Comparison of ENCODE assay signal across 8 mouse cellular contexts in the genomic region with DNA sequence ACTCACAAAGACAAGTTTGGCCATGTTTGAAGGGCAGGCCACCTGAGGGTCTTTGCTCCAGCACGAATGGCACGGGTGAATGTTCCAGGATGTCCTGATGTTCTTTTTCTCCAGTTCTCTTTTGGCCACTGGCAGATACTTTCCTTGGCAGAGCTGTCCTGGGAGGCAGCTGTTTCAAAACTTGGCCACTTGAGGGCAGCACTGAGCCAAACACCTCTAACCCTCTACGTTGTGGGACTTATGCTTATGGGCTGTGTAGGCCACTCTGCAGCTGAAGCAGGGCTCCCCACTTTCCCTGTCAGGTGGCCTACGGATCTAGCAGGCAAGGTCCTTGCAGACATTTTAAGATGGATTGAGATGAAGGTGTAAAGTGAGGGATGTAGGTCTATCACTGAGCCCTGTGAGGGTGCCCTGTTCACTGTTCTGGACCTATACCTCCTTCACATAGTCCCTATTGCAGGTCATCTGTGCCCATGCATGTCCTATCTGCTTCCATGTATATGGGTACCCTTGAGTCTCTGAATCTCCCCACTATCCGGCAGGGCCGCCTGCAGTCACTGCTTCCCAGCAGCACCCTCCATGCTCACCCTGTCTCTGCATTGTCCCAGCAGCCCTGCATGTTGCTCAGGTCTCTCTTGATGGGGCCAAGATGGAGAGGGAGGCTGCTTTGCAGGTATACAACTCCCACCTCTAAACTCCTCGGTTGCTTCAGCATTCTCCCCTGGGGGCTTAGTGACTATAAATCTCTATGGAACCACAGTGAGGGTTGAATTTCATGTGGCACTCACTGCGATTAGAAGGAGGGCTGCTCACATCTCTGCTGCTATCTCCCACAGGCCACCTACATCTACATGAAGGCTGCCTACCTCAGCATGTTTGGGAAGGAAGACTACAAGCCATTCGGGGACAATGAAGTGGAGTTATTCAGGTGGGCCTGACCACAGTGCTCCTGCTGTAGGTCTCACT. TPM values are rescaled to one million over a fixed set of nuclear protein-coding genes. Genes with fewer than 3 reads are reported as not detected.
DNase-seq lines count a peak whose midpoint lies in the region; ATAC-seq and TF ChIP-seq lines count a peak whose summit lies in the region.

No protein-coding gene starts in this region.

- H3K4me3 ChIP-seq in forebrain, embryonic 13.5 days, result no peak overlapping the region
- H3K4me3 ChIP-seq in lung, embryonic 14.5 days (ENCODE audit: low read depth, low read length), result no peak overlapping the region
- no peak overlapping the region for H3K4me3 ChIP-seq in neural tube, embryonic 15.5 days (replicated peaks)

- no peak overlapping the region for H3K9ac ChIP-seq in forebrain, embryonic 13.5 days
- H3K9ac ChIP-seq in lung, embryonic 14.5 days, result no peak overlapping the region
- H3K9ac ChIP-seq in neural tube, embryonic 15.5 days (replicated peaks), result no peak overlapping the region

- H3K4me2 ChIP-seq in forebrain, embryonic 13.5 days, result no peak overlapping the region
- no peak overlapping the region for H3K4me2 ChIP-seq in lung, embryonic 14.5 days
- H3K4me2 ChIP-seq in neural tube, embryonic 15.5 days, result no peak overlapping the region

- H3K4me1 ChIP-seq in forebrain, embryonic 13.5 days, result no peaks in the 10 kb centered on the region
- no peaks in the 10 kb centered on the region for H3K4me1 ChIP-seq in lung, embryonic 14.5 days (ENCODE audit: insufficient read depth)
- H3K4me1 ChIP-seq in neural tube, embryonic 15.5 days, result no peaks in the 10 kb centered on the region

- no peaks in the 10 kb centered on the region for H3K9me3 ChIP-seq in forebrain, embryonic 13.5 days (replicated peaks)
- H3K9me3 ChIP-seq in lung, embryonic 14.5 days (ENCODE audit: low read depth, low read length), result no peaks in the 10 kb centered on the region
- H3K9me3 ChIP-seq in neural tube, embryonic 15.5 days (replicated peaks), result no peaks in the 10 kb centered on the region

- H3K27me3 ChIP-seq in forebrain, embryonic 13.5 days, result no peaks in the 10 kb centered on the region
- H3K27me3 ChIP-seq in lung, embryonic 14.5 days (ENCODE audit: insufficient read depth, low read length), result no peaks in the 10 kb centered on the region
- no peaks in the 10 kb centered on the region for H3K27me3 ChIP-seq in neural tube, embryonic 15.5 days (replicated peaks)

- no peak overlapping the region for H3K27ac ChIP-seq in forebrain, embryonic 13.5 days
- H3K27ac ChIP-seq in lung, embryonic 14.5 days (ENCODE audit: low read depth), result no peak overlapping the region
- no peak overlapping the region for H3K27ac ChIP-seq in neural tube, embryonic 15.5 days (replicated peaks)

- H3K36me3 ChIP-seq in forebrain, embryonic 13.5 days (ENCODE audit: poor library complexity, severe bottlenecking), result no peaks in the 10 kb centered on the region
- H3K36me3 ChIP-seq in lung, embryonic 14.5 days (ENCODE audit: insufficient read depth), result 0 out of 2 replicates have a peak, but pooled peaks cover 4% of the 10 kb centered on the region
- no peaks in the 10 kb centered on the region for H3K36me3 ChIP-seq in neural tube, embryonic 15.5 days

- WGBS in forebrain, embryonic 13.5 days, result 55% methylated on average over 9 of the region's 9 CpGs
- WGBS in lung, embryonic 14.5 days, result 55% methylated on average over 9 of the region's 9 CpGs
- WGBS in neural tube, embryonic 15.5 days, result 49% methylated on average over 9 of the region's 9 CpGs

- DNase-seq in MN1 (ENCODE audit: low spot score), result peak; percentile 39
- peak; percentile 84 for DNase-seq in heart, postnatal 4 days
- peak; percentile 66 for DNase-seq in layer of hippocampus, adult 11-12 months (ENCODE audit: low spot score)
- DNase-seq in lung, embryonic 14.5 days, result peak; percentile 85
- peak; percentile 50 to 54 for DNase-seq in thymus, postnatal 36 days

- peak; percentile 91 for TF ChIP-seq CTCF in lung, embryonic 14.5 days (IDR thresholded peaks at IDR 0.05; ENCODE audit: low read depth)

- ATAC-seq in cerebellum, adult (ENCODE audit: insufficient number of reproducible peaks, low FRiP score, low TSS enrichment), result 0 out of 2 replicates have a peak, but pooled peaks have one; percentile 14
- ATAC-seq in forebrain, embryonic 13.5 days, result peak; percentile 75
- peak; percentile 76 for ATAC-seq in lung, embryonic 14.5 days (ENCODE audit: insufficient read depth)
- ATAC-seq in neural tube, embryonic 15.5 days (ENCODE audit: low FRiP score), result peak; percentile 35; the same call in 1 of the 2 replicates

RNA-seq across cellular contexts. Expression of a gene that starts 31.8 kb away (rescaled TPM):
- 0.86 and 1.0 TPM in 2 replicates for polyA plus RNA-seq in forebrain, embryonic 13.5 days (2015; fragmentation: Nextera tagmentation; extraction: Ambion mirVana)
- 1 to 10 TPM; 3.3 to 4.1 TPM for total RNA-seq in heart, postnatal 4 days (2021)
- polyA plus RNA-seq in lung, embryonic 14.5 days (2014; fragmentation: Nextera tagmentation; extraction: Ambion mirVana), result 5.5 and 5.9 TPM in 2 replicates
- polyA plus RNA-seq in neural tube, embryonic 15.5 days (2015; fragmentation: Nextera tagmentation; extraction: Ambion mirVana), result 4.9 and 6.2 TPM in 2 replicates

RNA-seq across cellular contexts. Expression of a gene that starts 46.3 kb away (rescaled TPM):
- polyA plus RNA-seq in forebrain, embryonic 13.5 days (2015; fragmentation: Nextera tagmentation; extraction: Ambion mirVana), result 46.5 and 49.2 TPM in 2 replicates
- 100 to 1,000 TPM; 106 to 107 TPM for total RNA-seq in heart, postnatal 4 days (2021)
- polyA plus RNA-seq in lung, embryonic 14.5 days (2014; fragmentation: Nextera tagmentation; extraction: Ambion mirVana), result 54.6 and 54.7 TPM in 2 replicates
- polyA plus RNA-seq in neural tube, embryonic 15.5 days (2015; fragmentation: Nextera tagmentation; extraction: Ambion mirVana), result 58.1 and 67.8 TPM in 2 replicates

Comparison
In these comparisons a context has a peak if more than half of its experiments do, and no peak if none do; other contexts are left out.
1. ATAC-seq: peak in every context shown above with its lines; median percentile 76 in lung, embryonic 14.5 days; 75 in forebrain, embryonic 13.5 days; 35 in neural tube, embryonic 15.5 days; 14 in cerebellum, adult.